Mouse (Mus musculus) neural tube, embryonic 12.5 days (tissue): Measurements from ENCODE around the gene Ccdc148. TPM values are rescaled to one million over a fixed set of nuclear protein-coding genes. Genes with fewer than 3 reads are reported as not detected.

ENCODE experiments used
- ATAC-seq: fragments of 200-750 bp; cut with Nextera tagmentation; 2 replicates; pipeline ENCODE4 v1.8.0; 2017; ENCODE audit warnings: low read depth, mild to moderate bottlenecking, moderate TSS enrichment, moderate library complexity; ENCODE audit not compliant: low FRiP score
- H3K27ac ChIP-seq: fragments of 300-500 bp; sonication (generic); 2 replicates; pipeline ENCODE4 v1.5.1; 2016
- H3K27me3 ChIP-seq: fragments of 300-500 bp; sonication (generic); replicated peaks from 2 replicates; pipeline ENCODE4 v1.6.1; 2016; ENCODE audit warnings: mild to moderate bottlenecking
- H3K36me3 ChIP-seq: fragments of 300-500 bp; sonication (generic); 2 replicates; pipeline ENCODE4 v1.6.1; 2016; ENCODE audit warnings: mild to moderate bottlenecking
- H3K4me1 ChIP-seq: fragments of 300-500 bp; sonication (generic); 2 replicates; pipeline ENCODE4 v1.6.1; 2016
- H3K4me2 ChIP-seq: fragments of 300-500 bp; sonication (generic); replicated peaks from 2 replicates; pipeline ENCODE4 v1.6.1; 2016; ENCODE audit warnings: mild to moderate bottlenecking
- H3K4me3 ChIP-seq: fragments of 300-500 bp; sonication (generic); 2 replicates; pipeline ENCODE4 v1.5.1; 2016
- H3K9ac ChIP-seq: fragments of 300-500 bp; sonication (generic); 2 replicates; pipeline ENCODE4 v1.6.1; 2016; ENCODE audit warnings: mild to moderate bottlenecking
- H3K9me3 ChIP-seq: fragments of 300-500 bp; sonication (generic); 2 replicates; pipeline ENCODE4 v1.6.1; 2016; ENCODE audit warnings: mild to moderate bottlenecking
- WGBS: fragments of 180-500 bp; shearing (Covaris S2); methylation state at CpG from one replicate; pipeline ENCODE4 v1.1.7; 2016; 5-methylcytosine and 5-hydroxymethylcytosine counted together
- polyA plus RNA-seq: library from polyadenylated mRNA; unstranded; fragments of >200 nt; fragmentation: Nextera tagmentation; extraction: Ambion mirVana; gene quantifications from 2 replicates; pipeline ENCODE4 v1.2.1, GENCODE M21; 2016

Ccdc148 gene
- 1.4 and 1.7 TPM in 2 replicates for polyA plus RNA-seq

GRCm38 (mm10) chr2:59160605-59160963 lies at the start of gene Ccdc148, which contains the start of gene Pkp4:
Gene Ccdc148, minus strand, starts transcription at chr2:59160683.
Gene Pkp4, plus strand, starts transcription at chr2:59160850.
- peaks cover 8% of the 10 kb centered on the region; the same call in 1 of the 2 replicates for H3K4me1 ChIP-seq
- H3K4me3 ChIP-seq = peak within 1 kb of the TSS; percentile 86
- H3K36me3 ChIP-seq = no peaks in the 10 kb centered on the region
- WGBS = under 1% methylated on average over 32 of the region's 37 CpGs
- H3K27ac ChIP-seq = peak within 1 kb of the TSS; percentile 81
- no peaks in the 10 kb centered on the region for H3K9me3 ChIP-seq
- H3K27me3 ChIP-seq = no peaks in the 10 kb centered on the region
- ATAC-seq = peak; percentile 97
- peak within 1 kb of the TSS; percentile 77 for H3K4me2 ChIP-seq
- H3K9ac ChIP-seq = peak within 1 kb of the TSS; percentile 83

- H3K4me2 ChIP-seq = no peak overlapping the region
- H3K4me1 ChIP-seq = no peaks in the 10 kb centered on the region
- H3K27ac ChIP-seq = no peak overlapping the region
- H3K27me3 ChIP-seq = no peaks in the 10 kb centered on the region
- no peaks in the 10 kb centered on the region for H3K36me3 ChIP-seq
- no peaks in the 10 kb centered on the region for H3K9me3 ChIP-seq
- H3K4me3 ChIP-seq = no peak overlapping the region
- ATAC-seq = no peak
- 86% methylated on average over 9 of the region's 9 CpGs for WGBS
- H3K9ac ChIP-seq = no peak overlapping the region
These were observed 47.8 kb upstream of the Ccdc148 start for GRCm38 (mm10) chr2:59208276-59208675.

- Histone ChIP-seq H3K4me3 (no peak overlapping the region), H3K36me3 (no peaks in the 10 kb centered on the region), H3K27me3 (no peaks in the 10 kb centered on the region), H3K9me3 (no peaks in the 10 kb centered on the region), H3K9ac (no peak overlapping the region), H3K4me2 (no peak overlapping the region), H3K27ac (no peak overlapping the region), H3K4me1 (no peaks in the 10 kb centered on the region)
- WGBS = 64% methylated on average over 5 of the region's 5 CpGs
- ATAC-seq = no peak
These were observed 47.2 kb upstream of the Ccdc148 start for GRCm38 (mm10) chr2:59207725-59208124.

GRCm38 (mm10) chr2:59207240-59207639 lies 46.8 kb upstream of the Ccdc148 start:
- H3K27ac ChIP-seq = no peak overlapping the region
- no peaks in the 10 kb centered on the region for H3K36me3 ChIP-seq
- ATAC-seq = no peak
- H3K4me2 ChIP-seq = no peak overlapping the region
- H3K9me3 ChIP-seq = no peaks in the 10 kb centered on the region
- H3K27me3 ChIP-seq = no peaks in the 10 kb centered on the region
- no peak overlapping the region for H3K4me3 ChIP-seq
- no peaks in the 10 kb centered on the region for H3K4me1 ChIP-seq
- 77% methylated on average over 4 of the region's 4 CpGs for WGBS
- no peak overlapping the region for H3K9ac ChIP-seq

GRCm38 (mm10) chr2:59206190-59206589 lies 45.7 kb upstream of the Ccdc148 start:
- Histone ChIP-seq H3K9me3 (no peaks in the 10 kb centered on the region), H3K4me3 (no peak overlapping the region), H3K27me3 (no peaks in the 10 kb centered on the region), H3K4me1 (no peaks in the 10 kb centered on the region), H3K27ac (no peak overlapping the region), H3K36me3 (no peaks in the 10 kb centered on the region), H3K4me2 (no peak overlapping the region), H3K9ac (no peak overlapping the region)
- ATAC-seq = no peak
- 95% methylated on average over 2 of the region's 2 CpGs for WGBS

GRCm38 (mm10) chr2:59205092-59205491 lies 44.6 kb upstream of the Ccdc148 start:
- Histone ChIP-seq H3K27me3 (no peaks in the 10 kb centered on the region), H3K9me3 (no peaks in the 10 kb centered on the region), H3K9ac (no peak overlapping the region), H3K36me3 (no peaks in the 10 kb centered on the region), H3K4me2 (no peak overlapping the region), H3K4me1 (no peaks in the 10 kb centered on the region), H3K4me3 (no peak overlapping the region), H3K27ac (no peak overlapping the region)
- ATAC-seq = no peak
- WGBS = 97% methylated on average over 9 of the region's 9 CpGs

- no peak overlapping the region for H3K27ac ChIP-seq
- H3K4me1 ChIP-seq = no peaks in the 10 kb centered on the region
- H3K4me2 ChIP-seq = no peak overlapping the region
- no peaks in the 10 kb centered on the region for H3K36me3 ChIP-seq
- ATAC-seq = no peak
- H3K9ac ChIP-seq = no peak overlapping the region
- H3K4me3 ChIP-seq = no peak overlapping the region
- no peaks in the 10 kb centered on the region for H3K27me3 ChIP-seq
- WGBS = 62% methylated on average over 3 of the region's 3 CpGs
- no peaks in the 10 kb centered on the region for H3K9me3 ChIP-seq
These were observed 43.3 kb upstream of the Ccdc148 start for GRCm38 (mm10) chr2:59203627-59204425.

GRCm38 (mm10) chr2:59202930-59203329 lies 42.4 kb upstream of the Ccdc148 start:
- Histone ChIP-seq H3K9ac (no peak overlapping the region), H3K4me2 (no peak overlapping the region), H3K27ac (no peak overlapping the region), H3K4me3 (no peak overlapping the region), H3K27me3 (no peaks in the 10 kb centered on the region), H3K9me3 (no peaks in the 10 kb centered on the region), H3K36me3 (no peaks in the 10 kb centered on the region), H3K4me1 (no peaks in the 10 kb centered on the region)
- WGBS = 83% methylated on average over 5 of the region's 5 CpGs
- ATAC-seq = no peak

GRCm38 (mm10) chr2:59200511-59200910 lies 40.0 kb upstream of the Ccdc148 start:
- Histone ChIP-seq H3K4me2 (no peak overlapping the region), H3K4me3 (no peak overlapping the region), H3K9ac (no peak overlapping the region), H3K36me3 (no peaks in the 10 kb centered on the region), H3K4me1 (no peaks in the 10 kb centered on the region), H3K27me3 (no peaks in the 10 kb centered on the region), H3K27ac (no peak overlapping the region), H3K9me3 (no peaks in the 10 kb centered on the region)
- WGBS = 81% methylated on average over 3 of the region's 3 CpGs
- ATAC-seq = no peak

GRCm38 (mm10) chr2:59199476-59199976 lies 39.0 kb upstream of the Ccdc148 start:
- Histone ChIP-seq H3K27ac (no peak overlapping the region), H3K27me3 (no peaks in the 10 kb centered on the region), H3K4me1 (no peaks in the 10 kb centered on the region), H3K36me3 (no peaks in the 10 kb centered on the region), H3K4me3 (no peak overlapping the region), H3K9ac (no peak overlapping the region), H3K4me2 (no peak overlapping the region), H3K9me3 (no peaks in the 10 kb centered on the region)
- 96% methylated on average over 5 of the region's 5 CpGs for WGBS
- no peak for ATAC-seq

- H3K9me3 ChIP-seq = no peaks in the 10 kb centered on the region
- ATAC-seq = no peak
- H3K27me3 ChIP-seq = no peaks in the 10 kb centered on the region
- H3K9ac ChIP-seq = no peak overlapping the region
- no peak overlapping the region for H3K4me3 ChIP-seq
- H3K36me3 ChIP-seq = no peaks in the 10 kb centered on the region
- 86% methylated on average over 4 of the region's 4 CpGs for WGBS
- no peaks in the 10 kb centered on the region for H3K4me1 ChIP-seq
- H3K4me2 ChIP-seq = no peak overlapping the region
- no peak overlapping the region for H3K27ac ChIP-seq
These were observed 36.7 kb upstream of the Ccdc148 start for GRCm38 (mm10) chr2:59197156-59197555.

GRCm38 (mm10) chr2:59193117-59193516 lies 32.6 kb upstream of the Ccdc148 start:
- 86% methylated on average over 5 of the region's 5 CpGs for WGBS
- H3K9ac ChIP-seq = no peak overlapping the region
- no peaks in the 10 kb centered on the region for H3K27me3 ChIP-seq
- no peak for ATAC-seq
- H3K36me3 ChIP-seq = no peaks in the 10 kb centered on the region; the same call in 1 of the 2 replicates
- no peak overlapping the region for H3K4me3 ChIP-seq
- H3K4me2 ChIP-seq = no peak overlapping the region
- H3K27ac ChIP-seq = no peak overlapping the region
- H3K9me3 ChIP-seq = no peaks in the 10 kb centered on the region
- 0 out of 2 replicates have a peak, but pooled peaks cover 5% of the 10 kb centered on the region for H3K4me1 ChIP-seq
